Mouse (Mus musculus) bone marrow macrophage, adult 2 months (primary cell): ENCODE results near the gene Trim8.

Experiments
- CTCF ChIP-seq: IDR thresholded peaks from 2 replicates; pipeline ENCODE4 v1.5.1; 2012; ENCODE audit warnings: low read depth, mild to moderate bottlenecking, low read length, moderate library complexity
- POLR2A ChIP-seq: IDR thresholded peaks from 2 replicates; pipeline ENCODE4 v1.6.1; 2012; ENCODE audit warnings: mild to moderate bottlenecking, low read depth, low read length, borderline replicate concordance

- TF ChIP-seq CTCF, result no peak
- TF ChIP-seq POLR2A, result no peak
Observed at GRCm38 (mm10) chr19:46490634-46491033, 10.9 kb upstream of the Trim8 start.
